Mouse (Mus musculus): ENCODE results near the gene Olfr481.

DNA sequence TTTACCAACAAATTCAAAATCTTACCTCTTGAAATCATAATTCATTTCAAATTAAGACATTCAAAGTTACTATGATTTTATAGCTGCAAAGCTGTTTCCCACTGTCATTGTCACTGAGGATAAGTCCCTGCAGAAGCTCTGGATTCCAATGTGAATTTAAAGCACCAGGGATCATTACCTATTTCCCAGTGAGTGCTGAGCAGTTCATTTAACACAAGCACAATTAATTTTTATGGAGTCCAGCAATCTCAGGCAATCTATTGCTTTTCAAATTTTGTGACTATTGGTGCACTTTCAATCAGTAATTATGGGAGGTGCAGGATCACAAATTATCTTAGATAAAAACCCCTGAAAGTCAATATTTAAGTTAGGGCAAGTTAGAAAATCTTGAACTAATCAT, 47.7 kb downstream of the Olfr481 start, which contains the start of gene Olfr484:
- TF ChIP-seq POLR2A (IDR thresholded peaks at IDR 0.05; ENCODE audit: low read depth, low read length) (no peak), CTCF (IDR thresholded peaks at IDR 0.05; ENCODE audit: extremely low read depth, insufficient read depth, insufficient read length, insufficient replicate concordance) (no peak)
